Mouse (Mus musculus) right cerebral cortex, adult 18-20 months (tissue): ENCODE measurements at regions not wholly inside any gene's neighbourhood (a gene's known extent, or its start where the extent isn't known, plus 50 kb on each side); places are given as distances from the start of the nearest gene placed in this dataset.

ENCODE experiments used
- DNase-seq: peaks from one replicate; pipeline ENCODE4 v3.0.0; 2022; ENCODE audit warnings: mixed read lengths

GRCm38 (mm10) chr8:80422190-80422589 is 71.4 kb upstream of the Gypa start:
- no peak for DNase-seq

DNA sequence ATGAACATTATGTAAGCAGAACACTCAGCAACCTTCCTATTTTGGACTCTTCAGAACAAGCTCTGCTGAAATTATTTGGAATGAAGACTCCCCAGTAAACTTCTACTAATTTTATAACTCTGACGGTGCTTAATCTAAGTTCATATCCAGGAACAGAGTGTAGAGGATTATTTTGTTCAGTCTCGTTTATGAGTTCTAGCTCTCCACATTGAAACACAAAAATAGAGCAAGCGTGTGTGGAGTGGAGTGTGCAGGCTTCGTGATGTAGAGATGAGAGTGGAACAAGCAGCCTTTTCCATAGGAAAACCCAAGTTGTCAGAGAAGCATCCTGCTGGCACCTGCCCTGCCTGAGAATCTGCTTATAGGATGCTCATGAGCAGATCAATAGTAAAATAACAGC is 77.5 kb upstream of the Gypa start:
- DNase-seq: no peak

DNA sequence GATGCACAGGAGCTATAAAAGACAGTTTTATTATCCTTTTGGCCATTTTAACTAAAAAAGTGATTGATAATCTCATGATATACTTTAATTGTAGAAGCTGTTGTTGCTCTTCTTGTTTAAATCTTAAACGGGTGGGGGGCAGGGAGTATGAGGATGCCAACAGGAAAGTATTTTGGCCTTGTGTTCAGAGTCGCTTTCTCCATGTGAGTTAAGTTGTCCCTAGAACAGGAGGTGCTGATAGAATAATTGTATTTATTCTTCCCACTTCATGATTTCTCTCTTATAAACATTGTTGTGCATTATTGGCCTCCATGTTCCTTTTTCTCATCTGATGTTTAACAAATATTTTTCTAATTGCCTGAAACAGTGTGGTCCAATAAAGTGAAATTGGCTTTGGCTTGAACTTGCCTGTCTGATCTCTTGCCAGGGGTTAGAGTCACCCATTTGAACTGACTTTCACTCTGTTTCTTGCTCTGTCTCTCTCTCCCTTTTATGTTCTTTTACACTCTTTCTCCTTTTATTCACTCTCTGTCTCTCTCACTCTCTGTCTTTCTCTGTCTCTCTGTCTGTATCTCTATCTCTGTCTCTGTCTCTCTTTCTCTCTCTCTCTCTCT is 93.9 kb upstream of the Gypa start:
- no peak for DNase-seq

- DNase-seq: no peak
Observed at GRCm38 (mm10) chr8:80395010-80395409, 98.6 kb upstream of the Gypa start.

GRCm38 (mm10) chr8:80393111-80393510 is 100.5 kb upstream of the Gypa start:
- DNase-seq: no peak

DNA sequence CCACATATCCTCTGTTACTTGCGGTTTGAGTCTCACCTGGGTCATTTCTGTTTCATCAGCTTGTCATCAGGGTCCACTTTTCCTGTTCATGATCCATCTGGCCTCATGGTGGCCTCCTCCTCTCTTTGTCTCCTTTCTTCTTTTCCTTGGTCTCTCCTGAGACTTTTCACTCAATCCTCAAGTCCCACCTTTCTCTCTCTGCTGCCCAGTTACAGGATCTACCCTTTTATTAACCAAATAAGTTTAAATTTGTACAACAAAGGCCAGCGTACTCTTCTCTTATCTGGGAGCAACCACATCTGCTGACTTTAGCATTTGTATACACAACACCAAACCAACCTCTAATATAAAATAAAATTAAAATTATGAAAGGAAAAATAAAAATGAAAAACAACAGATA is 124.4 kb upstream of the Gypa start:
- DNase-seq: no peak

- DNase-seq: no peak
Observed at GRCm38 (mm10) chr8:80364059-80364458, 129.5 kb upstream of the Gypa start.

- no peak for DNase-seq
Observed at GRCm38 (mm10) chr8:80343299-80343698, 150.3 kb upstream of the Gypa start.

- DNase-seq: no peak
Observed at GRCm38 (mm10) chr8:80337872-80338271, 155.7 kb upstream of the Gypa start.

GRCm38 (mm10) chr8:80328676-80329075 is 164.9 kb upstream of the Gypa start:
- DNase-seq: no peak

DNA sequence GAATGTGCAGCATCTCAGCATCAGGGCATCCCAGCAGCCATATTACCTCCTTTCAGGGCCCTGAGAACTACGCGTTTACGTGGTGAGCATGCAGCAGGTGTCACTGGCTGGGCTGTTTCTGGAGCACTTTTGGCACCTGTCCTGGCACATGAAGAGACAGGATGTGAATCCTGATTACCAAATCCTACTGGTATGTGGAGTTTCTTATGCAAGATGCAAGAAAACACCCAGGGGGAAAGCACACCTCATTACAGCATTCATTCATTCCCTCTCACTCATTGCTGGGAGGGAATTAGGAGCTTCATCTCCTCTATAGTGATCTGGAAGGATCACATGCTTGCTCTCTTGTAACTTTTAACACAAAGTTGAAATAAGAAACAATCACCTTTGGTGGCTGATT is 167.7 kb upstream of the Gypa start:
- no peak for DNase-seq

- DNase-seq: peak; percentile 20
Observed at GRCm38 (mm10) chr8:80325132-80325531, 168.4 kb upstream of the Gypa start.

GRCm38 (mm10) chr8:80318231-80318870 is 175.2 kb upstream of the Gypa start:
- DNase-seq: no peak

- DNase-seq: peak; percentile 16
Observed at GRCm38 (mm10) chr8:80315371-80315770, 178.2 kb upstream of the Gypa start.

DNA sequence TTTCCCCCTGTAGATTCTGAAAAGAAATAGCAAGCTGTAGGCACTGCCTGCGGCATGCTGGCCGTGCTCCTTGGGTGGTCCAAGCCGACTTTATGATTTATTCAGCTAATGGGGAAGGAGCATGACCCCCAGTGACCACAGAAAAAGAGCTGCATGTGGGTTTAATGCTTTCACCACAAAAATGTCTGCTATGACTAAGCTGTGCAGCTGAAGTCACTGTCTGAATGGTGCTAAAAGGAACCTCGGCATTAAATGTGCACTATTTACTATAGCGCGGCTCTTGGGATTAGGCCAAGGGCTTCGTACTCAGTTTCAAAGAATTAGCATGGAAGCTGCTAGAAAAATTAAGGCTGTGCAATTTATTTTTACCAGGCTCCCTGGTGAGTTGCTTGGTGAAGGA is 178.8 kb upstream of the Gypa start:
- peak; percentile 4 for DNase-seq

DNA sequence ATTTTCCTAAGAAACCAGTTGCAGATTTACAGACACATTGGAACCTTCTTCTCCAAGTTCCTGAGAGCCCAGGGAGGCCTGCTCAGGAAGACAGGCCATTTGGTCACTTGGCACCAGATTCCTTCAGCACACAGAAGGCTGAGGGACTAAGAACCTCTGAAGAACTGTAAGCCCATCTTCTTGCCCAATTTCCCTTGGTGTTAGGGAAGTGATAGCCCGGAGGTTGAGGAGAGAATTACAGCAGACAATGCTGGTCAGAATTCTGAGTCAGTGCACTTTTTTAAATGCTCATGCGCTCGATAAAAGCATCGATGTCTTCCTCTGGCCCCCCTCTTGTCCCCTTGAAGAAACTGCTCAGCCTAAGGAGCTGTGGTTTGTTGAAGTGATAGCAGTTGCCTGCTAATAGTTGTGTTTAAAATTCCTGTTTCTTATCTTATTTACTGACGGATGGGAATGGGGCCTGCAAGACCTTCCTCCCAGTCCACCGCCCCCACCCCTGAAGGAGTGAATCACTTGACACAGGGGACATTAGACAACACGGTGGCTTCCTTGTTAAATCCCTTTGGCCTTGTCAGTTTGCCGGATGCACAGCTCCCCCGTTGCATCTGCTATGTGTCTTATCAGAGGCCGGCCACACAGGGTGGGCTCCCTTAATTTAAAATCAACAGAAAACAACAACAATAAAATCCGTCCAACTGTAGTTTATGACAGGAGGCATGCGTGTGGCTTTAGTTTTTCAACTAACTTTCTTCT is 179.5 kb upstream of the Gypa start:
- no peak for DNase-seq

- DNase-seq: no peak
Observed at GRCm38 (mm10) chr8:80307761-80308160, 185.8 kb upstream of the Gypa start.

DNA sequence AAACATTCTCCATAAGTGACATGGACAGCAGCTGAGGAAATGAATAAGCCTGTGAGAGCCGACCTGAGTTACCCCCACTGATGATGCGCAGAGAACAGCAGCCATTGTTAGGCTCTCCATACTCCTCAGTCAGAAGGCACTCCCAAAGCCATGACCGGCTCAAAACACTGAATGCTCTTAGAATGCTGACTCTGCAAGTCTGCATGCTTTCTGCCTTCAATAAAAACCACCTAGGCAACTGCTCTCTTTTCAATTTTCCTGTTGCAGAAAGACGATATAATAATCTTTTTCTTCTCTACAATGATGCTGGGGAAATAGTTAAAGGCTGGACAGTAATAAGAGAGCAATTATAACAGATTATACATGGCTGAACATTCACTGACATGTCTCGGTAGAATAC is 195.0 kb upstream of the Gypa start:
- DNase-seq: no peak

DNA sequence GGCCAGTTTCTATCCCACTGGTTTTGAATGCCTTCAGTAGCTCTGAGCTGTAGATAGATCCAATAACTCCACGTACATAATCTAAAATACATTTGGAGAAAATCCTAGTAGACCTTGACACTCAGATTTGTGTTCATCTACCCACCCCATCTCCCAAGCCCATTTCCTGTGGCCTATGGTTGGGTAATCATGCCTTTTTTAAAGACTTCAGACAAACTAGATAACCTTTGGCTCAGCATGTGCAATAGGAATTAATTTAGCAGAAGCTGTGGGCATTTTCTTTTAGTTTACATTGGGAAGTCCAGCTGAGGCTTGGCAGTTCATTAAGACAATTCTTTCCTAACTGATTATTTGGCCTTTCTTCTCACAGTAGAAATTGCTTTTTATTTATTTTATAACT is 203.3 kb upstream of the Gypa start:
- DNase-seq: no peak

DNA sequence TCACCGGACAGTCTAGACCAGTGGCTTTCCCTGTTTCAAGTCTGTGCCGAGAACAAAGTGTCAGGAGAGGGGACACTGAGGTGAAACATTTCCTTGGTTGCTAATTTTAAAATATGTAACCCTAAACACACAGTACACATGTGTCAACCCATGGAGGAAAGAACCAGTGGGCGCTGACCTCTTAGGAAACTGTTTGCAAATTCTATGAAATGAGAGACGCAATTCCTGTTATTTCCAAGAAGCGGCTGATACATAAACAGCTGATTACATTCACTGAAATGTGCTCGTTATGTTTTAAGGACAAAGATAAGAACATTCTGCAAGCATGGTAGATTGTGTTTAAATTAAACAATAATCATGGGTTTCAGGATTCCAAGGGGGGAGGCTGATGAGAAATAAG is 204.3 kb upstream of the Gypa start:
- no peak for DNase-seq

GRCm38 (mm10) chr8:80268910-80269460 is 211.2 kb upstream of the Hhip start:
- DNase-seq: no peak

DNA sequence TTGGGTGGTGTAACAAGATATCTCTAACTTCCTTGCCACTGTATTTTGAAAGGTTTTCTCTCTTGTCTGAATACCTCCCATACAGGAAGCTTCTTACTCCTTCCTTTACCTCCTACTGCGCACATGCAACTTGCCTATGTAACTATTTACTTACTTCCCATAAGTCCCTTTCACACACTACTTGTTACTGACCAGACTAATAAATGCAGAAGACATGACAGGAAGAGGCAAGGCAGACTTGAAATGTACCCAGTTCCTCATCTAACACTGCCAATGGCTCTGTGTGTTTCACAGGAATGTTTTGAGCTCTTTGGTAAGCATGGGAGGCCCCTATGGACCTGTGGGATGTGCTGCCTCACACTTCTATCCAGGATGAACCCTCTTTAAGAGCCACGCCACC is 207.1 kb upstream of the Hhip start:
- DNase-seq: no peak

GRCm38 (mm10) chr8:80263468-80263945 is 205.7 kb upstream of the Hhip start:
- no peak for DNase-seq

DNA sequence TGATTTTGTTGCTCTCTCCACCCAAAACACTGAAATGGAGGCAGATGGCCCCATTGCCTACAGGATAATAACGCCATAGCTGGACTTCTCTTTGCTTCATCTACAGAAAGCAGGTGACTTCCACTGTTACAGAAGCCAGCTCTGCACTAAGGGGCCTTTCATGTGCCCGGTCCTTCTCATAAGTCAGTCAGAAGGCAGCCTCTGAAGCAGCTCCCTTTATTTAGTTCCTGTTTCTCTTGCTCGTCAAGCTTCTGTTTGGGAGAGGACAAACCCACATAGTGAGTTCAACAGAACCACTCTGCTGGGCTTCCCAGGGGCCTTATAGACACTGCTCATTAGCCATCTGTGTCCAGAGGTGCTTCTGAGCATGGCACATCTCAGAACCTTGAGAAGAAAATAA is 205.1 kb upstream of the Hhip start:
- DNase-seq: no peak
